Mouse (Mus musculus) thymus, adult 2 months (tissue): Measurements from ENCODE around the gene Lin7a. TPM values are rescaled to one million over a fixed set of nuclear protein-coding genes. Genes with fewer than 3 reads are reported as not detected.

Experiments
- DNase-seq: peaks from one replicate; pipeline ENCODE4 v3.0.0; 2021
- H3K27ac ChIP-seq: fragments of 200-500 bp; 2 replicates; pipeline ENCODE4 v1.5.1; 2012; ENCODE audit warnings: low read length, control low read depth; ENCODE audit not compliant: control insufficient read depth, insufficient read depth
- H3K27me3 ChIP-seq: fragments of 200-500 bp; 2 replicates; pipeline ENCODE4 v1.6.1; 2012; ENCODE audit warnings: mild to moderate bottlenecking, low read length, moderate library complexity, mixed read lengths; ENCODE audit not compliant: control insufficient read depth, insufficient read depth
- H3K36me3 ChIP-seq: fragments of 200-500 bp; 2 replicates; pipeline ENCODE4 v1.6.1; 2012; ENCODE audit warnings: mild to moderate bottlenecking, low read length, moderate library complexity; ENCODE audit not compliant: control insufficient read depth, insufficient read depth
- H3K4me1 ChIP-seq: fragments of 200-500 bp; replicated peaks from 2 replicates; pipeline ENCODE4 v1.6.1; 2012; ENCODE audit warnings: low read length; ENCODE audit not compliant: control insufficient read depth, insufficient read depth
- H3K4me3 ChIP-seq: fragments of 200-500 bp; 2 replicates; pipeline ENCODE4 v1.5.1; 2012; ENCODE audit warnings: mild to moderate bottlenecking, low read length, control low read depth, moderate library complexity; ENCODE audit not compliant: control insufficient read depth, insufficient read depth
- CTCF ChIP-seq: fragments of 200-500 bp; IDR thresholded peaks from 2 replicates; pipeline ENCODE4 v1.5.1; 2012; ENCODE audit warnings: mild to moderate bottlenecking, control low read depth, low read length, moderate library complexity, borderline replicate concordance; ENCODE audit not compliant: control insufficient read depth, poor library complexity, insufficient read depth; ENCODE audit errors: extremely low read depth
- POLR2A ChIP-seq: fragments of 200-500 bp; IDR thresholded peaks from 2 replicates; pipeline ENCODE4 v1.6.1; 2012; ENCODE audit warnings: mild to moderate bottlenecking, low read length, control low read depth, moderate library complexity; ENCODE audit not compliant: control insufficient read depth, poor library complexity, insufficient read depth; ENCODE audit errors: extremely low read depth
- WGBS: fragments of 180-500 bp; shearing (Covaris S2); methylation state at CpG from one replicate; pipeline ENCODE4 v1.1.7; 2018; 5-methylcytosine and 5-hydroxymethylcytosine counted together
- polyA plus RNA-seq: library from polyadenylated mRNA; depleted of rRNA; stranded (reverse); fragments of >200 nt; gene quantifications from 2 replicates; pipeline ENCODE4 v1.2.3, GENCODE M21; 2012

The Lin7a gene
- polyA plus RNA-seq, 1 experiment: not detected

DNA sequence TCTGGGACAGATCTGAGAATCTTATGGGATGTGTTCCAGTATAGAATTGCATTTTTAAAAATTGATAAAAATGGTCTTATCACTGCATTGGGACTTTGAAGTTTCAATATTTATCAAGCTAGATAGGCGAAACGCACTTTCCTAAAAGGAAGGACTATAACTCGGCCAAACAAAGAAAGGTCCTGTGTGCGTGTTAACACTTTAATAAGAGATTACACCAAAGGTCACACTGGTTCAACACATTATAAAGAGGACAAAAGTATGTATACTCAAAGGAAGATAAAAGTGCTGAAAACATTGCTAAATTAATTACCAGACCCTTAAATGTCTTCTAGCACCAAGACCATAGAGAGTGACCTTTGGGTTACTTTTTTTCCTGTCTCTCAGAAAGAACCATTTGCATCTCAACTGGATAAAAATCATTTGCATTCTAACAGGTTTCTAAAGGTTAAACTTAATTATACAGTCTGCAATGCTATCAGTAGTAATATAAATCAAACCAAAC lies 46.1 kb upstream of the Lin7a start:
- Histone ChIP-seq H3K4me1 (no peaks in the 10 kb centered on the region), H3K4me3 (no peak overlapping the region), H3K36me3 (no peaks in the 10 kb centered on the region), H3K27ac (no peak overlapping the region), H3K27me3 (no peaks in the 10 kb centered on the region)
- 94% methylated on average over 4 of the region's 4 CpGs for WGBS
- TF ChIP-seq CTCF (no peak), POLR2A (no peak)
- DNase-seq: no peak

- no peak overlapping the region for H3K27ac ChIP-seq
- no peak for DNase-seq
- no peaks in the 10 kb centered on the region for H3K27me3 ChIP-seq
- 88% methylated on average over 4 of the region's 4 CpGs for WGBS
- no peak for TF ChIP-seq CTCF
- no peak for TF ChIP-seq POLR2A
- no peak overlapping the region for H3K4me3 ChIP-seq
- no peaks in the 10 kb centered on the region for H3K36me3 ChIP-seq
- no peaks in the 10 kb centered on the region for H3K4me1 ChIP-seq
Observed at GRCm38 (mm10) chr10:107225871-107226270, 45.6 kb upstream of the Lin7a start.

- no peak for TF ChIP-seq POLR2A
- no peak for TF ChIP-seq CTCF
- no peaks in the 10 kb centered on the region for H3K36me3 ChIP-seq
- H3K27ac ChIP-seq: no peak overlapping the region
- no peak overlapping the region for H3K4me3 ChIP-seq
- no peak for DNase-seq
- H3K27me3 ChIP-seq: no peaks in the 10 kb centered on the region
- no peaks in the 10 kb centered on the region for H3K4me1 ChIP-seq
- 98% methylated on average over 1 of the region's 1 CpGs for WGBS
Observed at GRCm38 (mm10) chr10:107227901-107228300, 43.6 kb upstream of the Lin7a start.

GRCm38 (mm10) chr10:107228776-107229175 lies 42.7 kb upstream of the Lin7a start:
- Histone ChIP-seq H3K4me1 (no peaks in the 10 kb centered on the region), H3K27me3 (no peaks in the 10 kb centered on the region), H3K4me3 (no peak overlapping the region), H3K36me3 (no peaks in the 10 kb centered on the region), H3K27ac (no peak overlapping the region)
- no peak for TF ChIP-seq CTCF
- TF ChIP-seq POLR2A: no peak
- no peak for DNase-seq
- WGBS: 84% methylated on average over 5 of the region's 5 CpGs

GRCm38 (mm10) chr10:107229416-107229815 lies 42.1 kb upstream of the Lin7a start:
- no peaks in the 10 kb centered on the region for H3K36me3 ChIP-seq
- H3K4me1 ChIP-seq: no peaks in the 10 kb centered on the region
- no peak overlapping the region for H3K4me3 ChIP-seq
- TF ChIP-seq CTCF (no peak), POLR2A (no peak)
- H3K27ac ChIP-seq: no peak overlapping the region
- WGBS: 82% methylated on average over 3 of the region's 3 CpGs
- DNase-seq: no peak
- no peaks in the 10 kb centered on the region for H3K27me3 ChIP-seq

GRCm38 (mm10) chr10:107230081-107230850 lies 41.2 kb upstream of the Lin7a start:
- H3K27ac ChIP-seq: no peak overlapping the region
- H3K36me3 ChIP-seq: no peaks in the 10 kb centered on the region
- DNase-seq: no peak
- H3K4me3 ChIP-seq: no peak overlapping the region
- TF ChIP-seq POLR2A (no peak), CTCF (no peak)
- no peaks in the 10 kb centered on the region for H3K27me3 ChIP-seq
- 79% methylated on average over 8 of the region's 8 CpGs for WGBS
- no peaks in the 10 kb centered on the region for H3K4me1 ChIP-seq
